Mouse (Mus musculus) hindbrain, embryonic 15.5 days (tissue): ENCODE results near the gene Usp38. TPM values are rescaled to one million over a fixed set of nuclear protein-coding genes. Genes with fewer than 3 reads are reported as not detected.
A peak's percentile ranks its signal among the peaks of the same experiment; 100 is the strongest.

Experiments
- ATAC-seq: fragments of 200-750 bp; cut with Nextera tagmentation; 2 replicates; pipeline ENCODE4 v1.8.0; 2017; ENCODE audit warnings: low read depth, moderate number of reproducible peaks, moderate TSS enrichment; ENCODE audit not compliant: low FRiP score
- H3K27ac ChIP-seq: fragments of 300-500 bp; sonication (generic); replicated peaks from 2 replicates; pipeline ENCODE4 v1.5.1; 2015; ENCODE audit warnings: mild to moderate bottlenecking, inconsistent platforms
- H3K27me3 ChIP-seq: fragments of 300-500 bp; sonication (generic); 2 replicates; pipeline ENCODE4 v1.6.1; 2015; ENCODE audit warnings: control low read depth, inconsistent platforms
- H3K36me3 ChIP-seq: fragments of 300-500 bp; sonication (generic); 2 replicates; pipeline ENCODE4 v1.6.1; 2015; ENCODE audit warnings: control low read depth, inconsistent platforms
- H3K4me1 ChIP-seq: fragments of 300-500 bp; sonication (generic); replicated peaks from 2 replicates; pipeline ENCODE4 v1.6.1; 2015; ENCODE audit warnings: control low read depth, inconsistent platforms
- H3K4me2 ChIP-seq: fragments of 300-500 bp; sonication (generic); 2 replicates; pipeline ENCODE4 v1.6.1; 2015; ENCODE audit warnings: moderate library complexity, mild to moderate bottlenecking, inconsistent platforms
- H3K4me3 ChIP-seq: fragments of 300-500 bp; sonication (generic); 2 replicates; pipeline ENCODE4 v1.5.1; 2015; ENCODE audit warnings: mild to moderate bottlenecking, inconsistent platforms
- H3K9ac ChIP-seq: fragments of 300-500 bp; sonication (generic); 2 replicates; pipeline ENCODE4 v1.6.1; 2015; ENCODE audit warnings: inconsistent platforms
- H3K9me3 ChIP-seq: fragments of 300-500 bp; sonication (generic); 2 replicates; pipeline ENCODE4 v1.6.1; 2016; ENCODE audit warnings: control low read depth, inconsistent platforms
- WGBS: fragments of 180-500 bp; shearing (Covaris S2); methylation state at CpG from one replicate; pipeline ENCODE4 v1.1.7; 2015; 5-methylcytosine and 5-hydroxymethylcytosine counted together
- polyA plus RNA-seq: library from polyadenylated mRNA; unstranded; fragments of >200 nt; fragmentation: Nextera tagmentation; extraction: Ambion mirVana; gene quantifications from 2 replicates; pipeline ENCODE4 v1.2.1, GENCODE M21; 2015

Gene Usp38
- polyA plus RNA-seq, 1 experiment from 2014 or later = 18.0 TPM

DNA sequence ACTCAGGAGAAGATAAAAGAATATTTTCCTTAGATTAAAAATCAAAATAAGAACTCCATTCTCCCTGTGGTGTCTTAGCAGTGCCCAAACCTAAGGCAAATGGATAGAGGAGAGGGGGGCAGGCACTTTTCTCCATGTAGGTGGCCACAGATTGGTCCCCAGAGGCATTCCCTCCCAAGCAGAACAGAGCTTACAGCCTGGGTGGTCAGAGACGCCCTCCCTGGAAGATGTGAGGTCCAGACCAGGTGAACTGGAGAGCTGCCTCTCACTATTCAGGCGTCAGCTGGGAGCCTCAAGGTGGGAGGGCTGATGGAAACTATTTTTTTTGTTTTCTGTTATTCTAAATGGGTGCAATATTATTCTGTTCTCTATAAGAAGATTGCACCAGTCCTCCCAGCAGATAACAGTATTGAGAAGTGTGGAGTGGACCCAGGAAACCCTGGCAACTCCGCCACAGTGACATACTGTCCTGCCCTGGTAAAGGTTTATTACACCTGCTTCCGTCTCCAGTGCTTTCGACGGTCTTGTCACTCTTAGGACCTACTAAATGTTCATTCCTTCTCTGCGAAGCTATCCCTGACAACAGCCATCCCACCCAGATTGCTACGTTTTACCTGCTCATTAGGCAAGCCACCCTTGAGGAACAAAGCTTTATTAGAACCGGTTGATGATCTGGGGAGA, 55.0 kb downstream of the Usp38 start:
- Histone ChIP-seq H3K27ac (no peak overlapping the region), H3K4me1 (no peaks in the 10 kb centered on the region), H3K4me2 (no peak overlapping the region), H3K4me3 (no peak overlapping the region), H3K27me3 (no peaks in the 10 kb centered on the region), H3K9me3 (peaks cover 8% of the 10 kb centered on the region; the same call in 1 of the 2 replicates), H3K9ac (no peak overlapping the region), H3K36me3 (no peaks in the 10 kb centered on the region)
- WGBS = 77% methylated on average over 9 of the region's 9 CpGs
- ATAC-seq = no peak

GRCm38 (mm10) chr8:80957776-80958175, 57.0 kb downstream of the Usp38 start:
- Histone ChIP-seq H3K27me3 (no peaks in the 10 kb centered on the region), H3K4me1 (no peaks in the 10 kb centered on the region), H3K36me3 (no peaks in the 10 kb centered on the region), H3K9me3 (peaks cover 8% of the 10 kb centered on the region; the same call in 1 of the 2 replicates), H3K4me2 (no peak overlapping the region), H3K9ac (no peak overlapping the region), H3K27ac (no peak overlapping the region), H3K4me3 (no peak overlapping the region)
- no peak for ATAC-seq
- WGBS = 65% methylated on average over 5 of the region's 5 CpGs

- no peak for ATAC-seq
- no peak overlapping the region for H3K27ac ChIP-seq
- 68% methylated on average over 3 of the region's 3 CpGs for WGBS
These were observed 61.8 kb downstream of the Usp38 start for GRCm38 (mm10) chr8:80952973-80953372.

GRCm38 (mm10) chr8:80952235-80952915, 62.4 kb downstream of the Usp38 start:
- H3K4me2 ChIP-seq = no peak overlapping the region
- peaks cover 12% of the 10 kb centered on the region for H3K4me1 ChIP-seq
- H3K9me3 ChIP-seq = peaks cover 8% of the 10 kb centered on the region; the same call in 1 of the 2 replicates
- ATAC-seq = no peak
- no peak overlapping the region for H3K9ac ChIP-seq
- WGBS = 44% methylated on average over 6 of the region's 6 CpGs
- no peaks in the 10 kb centered on the region for H3K27me3 ChIP-seq
- no peaks in the 10 kb centered on the region for H3K36me3 ChIP-seq
- H3K27ac ChIP-seq = peak overlapping the region; percentile 38; the same call in 1 of the 2 replicates
- no peak overlapping the region for H3K4me3 ChIP-seq

More at GRCm38 (mm10) chr8:80952973-80953372, 61.8 kb downstream of the Usp38 start:
- peaks cover 8% of the 10 kb centered on the region; the same call in 1 of the 2 replicates for H3K9me3 ChIP-seq
- peaks cover 12% of the 10 kb centered on the region for H3K4me1 ChIP-seq
- H3K9ac ChIP-seq = no peak overlapping the region
- no peaks in the 10 kb centered on the region for H3K36me3 ChIP-seq
- H3K4me2 ChIP-seq = no peak overlapping the region
- no peak overlapping the region for H3K4me3 ChIP-seq
- H3K27me3 ChIP-seq = no peaks in the 10 kb centered on the region

DNA sequence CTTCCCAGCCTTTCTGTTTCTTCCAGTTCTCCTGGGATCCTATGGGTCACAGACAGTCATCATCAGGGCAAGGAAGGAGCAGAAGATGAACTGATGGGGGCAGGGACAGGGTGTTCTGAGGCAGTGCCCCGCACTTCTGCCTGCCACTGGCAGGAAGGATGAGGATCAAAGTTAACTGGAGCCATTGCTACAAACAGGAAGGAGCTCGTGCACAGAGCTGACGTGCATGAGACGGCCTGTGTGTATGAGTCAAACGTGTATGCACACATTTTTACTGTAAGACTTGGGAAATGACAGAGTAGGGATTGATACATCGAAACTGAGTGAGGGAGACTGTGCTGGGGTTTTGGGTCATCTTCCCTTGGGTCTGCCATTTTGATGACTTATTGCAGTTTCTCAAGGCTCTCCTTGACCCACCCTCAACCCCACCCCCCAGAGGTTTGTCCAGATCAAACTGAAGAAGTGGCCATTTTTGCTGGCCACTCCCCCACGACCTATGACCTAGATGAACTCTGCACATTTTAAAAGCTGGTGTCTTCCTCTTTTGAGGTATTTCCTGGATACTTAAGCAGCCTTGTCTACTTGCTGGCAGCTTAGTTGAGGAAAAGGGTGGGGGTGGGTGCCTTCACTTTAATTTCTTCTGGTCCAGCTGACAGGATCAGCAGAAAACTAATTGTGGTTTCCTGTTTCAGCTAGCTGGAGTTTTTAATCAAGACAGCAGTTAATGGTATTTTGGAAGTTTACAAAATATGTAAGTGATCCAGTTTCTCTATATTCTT, 66.1 kb downstream of the Usp38 start:
- no peaks in the 10 kb centered on the region for H3K27me3 ChIP-seq
- H3K4me3 ChIP-seq = no peak overlapping the region
- H3K4me1 ChIP-seq = peaks cover 12% of the 10 kb centered on the region
- ATAC-seq = no peak
- H3K9me3 ChIP-seq = no peaks in the 10 kb centered on the region
- H3K4me2 ChIP-seq = no peak overlapping the region
- no peak overlapping the region for H3K27ac ChIP-seq
- no peaks in the 10 kb centered on the region for H3K36me3 ChIP-seq
- WGBS = 89% methylated on average over 7 of the region's 7 CpGs
- H3K9ac ChIP-seq = no peak overlapping the region

GRCm38 (mm10) chr8:80943742-80944141, 71.0 kb downstream of the Usp38 start:
- WGBS = 81% methylated on average over 3 of the region's 3 CpGs
- no peak for ATAC-seq
- Histone ChIP-seq H3K4me1 (no peaks in the 10 kb centered on the region), H3K4me3 (no peak overlapping the region), H3K9ac (no peak overlapping the region), H3K27ac (no peak overlapping the region), H3K27me3 (no peaks in the 10 kb centered on the region), H3K36me3 (no peaks in the 10 kb centered on the region), H3K4me2 (no peak overlapping the region), H3K9me3 (no peaks in the 10 kb centered on the region)

GRCm38 (mm10) chr8:80941621-80942020, 73.1 kb downstream of the Usp38 start:
- Histone ChIP-seq H3K27me3 (no peaks in the 10 kb centered on the region), H3K4me1 (no peaks in the 10 kb centered on the region), H3K36me3 (no peaks in the 10 kb centered on the region), H3K9ac (no peak overlapping the region), H3K4me3 (no peak overlapping the region), H3K9me3 (no peaks in the 10 kb centered on the region), H3K4me2 (no peak overlapping the region), H3K27ac (no peak overlapping the region)
- 90% methylated on average over 3 of the region's 3 CpGs for WGBS
- no peak for ATAC-seq

- H3K9me3 ChIP-seq = no peaks in the 10 kb centered on the region
- H3K27me3 ChIP-seq = no peaks in the 10 kb centered on the region
- H3K9ac ChIP-seq = no peak overlapping the region
- 62% methylated on average over 15 of the region's 15 CpGs for WGBS
- H3K4me3 ChIP-seq = no peak overlapping the region
- no peaks in the 10 kb centered on the region for H3K4me1 ChIP-seq
- H3K27ac ChIP-seq = 0 out of 2 replicates have a peak overlapping the region, but pooled peaks have one; percentile 3
- no peak for ATAC-seq
- no peaks in the 10 kb centered on the region for H3K36me3 ChIP-seq
- no peak overlapping the region for H3K4me2 ChIP-seq
These were observed 76.7 kb downstream of the Usp38 start for GRCm38 (mm10) chr8:80937814-80938650.

Other genes starting within 250 kb of the Usp38 start
- 10.9 and 14.0 TPM in 2 replicates for gene Gab1, start 134.4 kb downstream of the Usp38 start, polyA plus RNA-seq